Mouse (Mus musculus) CH12.LX (cell line): Measurements from ENCODE around the gene Spata31d1b.

Source experiments
- RAD21 ChIP-seq: IDR thresholded peaks from 2 replicates; pipeline ENCODE4 v1.6.1; 2011; ENCODE audit warnings: low read depth, mild to moderate bottlenecking, low read length, improper control_type of control experiment, moderate library complexity
- SMC3 ChIP-seq: IDR thresholded peaks from 2 replicates; pipeline ENCODE4 v1.6.1; 2011; ENCODE audit warnings: low read depth, low read length, improper control_type of control experiment
- TCF12 ChIP-seq: IDR thresholded peaks from 2 replicates; pipeline ENCODE4 v1.6.1; 2014; ENCODE audit warnings: low read depth, mild to moderate bottlenecking, inconsistent platforms, low read length, improper control_type of control experiment
- ZMIZ1 ChIP-seq: IDR thresholded peaks from 2 replicates; pipeline ENCODE4 v1.6.1; 2012; ENCODE audit warnings: low read depth, mild to moderate bottlenecking, inconsistent platforms, low read length, improper control_type of control experiment

- no peak for TF ChIP-seq SMC3
- TF ChIP-seq ZMIZ1, result no peak
- no peak for TF ChIP-seq RAD21
- TF ChIP-seq TCF12, result no peak
These were observed 23.7 kb upstream of the Spata31d1b start for GRCm38 (mm10) chr13:59688338-59688770.
